Mouse (Mus musculus): ENCODE measurements at regions not wholly inside any gene's neighbourhood (a gene's known extent, or its start where the extent isn't known, plus 50 kb on each side); places are given as distances from the start of the nearest gene placed in this dataset.

DNA sequence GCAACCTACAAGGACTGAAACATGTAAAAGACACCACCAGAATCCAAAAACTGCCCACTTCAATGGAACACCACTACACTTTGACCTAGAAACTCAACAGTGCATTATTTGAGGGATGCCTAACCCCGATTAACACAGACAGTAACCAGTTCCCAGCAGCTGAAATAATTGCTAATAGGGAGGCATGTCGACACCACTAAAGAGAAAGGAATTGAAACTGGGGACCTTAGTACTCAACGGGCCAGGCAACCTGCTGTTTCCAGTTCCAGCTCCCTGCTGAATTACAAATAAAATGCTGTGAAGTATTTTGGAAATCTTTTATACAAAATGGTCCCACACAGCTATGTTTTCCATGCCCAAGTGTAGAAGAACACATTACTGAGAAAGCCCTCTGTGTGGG lies 56.5 kb upstream of the Arhgap28 start:
- TF ChIP-seq CTCF (IDR thresholded peaks at IDR 0.05; ENCODE audit: low read depth, low read length): no peak
- no peak for TF ChIP-seq EP300 (IDR thresholded peaks at IDR 0.05; ENCODE audit: insufficient read depth, low read depth, low read length)
- TF ChIP-seq POLR2A (IDR thresholded peaks at IDR 0.05; ENCODE audit: insufficient read depth, low read length): no peak
